Mouse (Mus musculus) forebrain, embryonic 14.5 days (tissue): Measurements from ENCODE around the gene Mcat. TPM values are rescaled to one million over a fixed set of nuclear protein-coding genes. Genes with fewer than 3 reads are reported as not detected.

Experiments used
- ATAC-seq: fragments of 200-750 bp; cut with Nextera tagmentation; 2 replicates; pipeline ENCODE4 v1.8.0; 2017; ENCODE audit warnings: mild to moderate bottlenecking, moderate library complexity
- DNase-seq: peaks from one replicate; pipeline ENCODE4 v3.0.0-alpha.2; 2015; ENCODE audit warnings: low spot score
- H3K27ac ChIP-seq: fragments of 300-500 bp; sonication (generic); 2 replicates; pipeline ENCODE4 v1.5.1; 2014; ENCODE audit warnings: low read depth, mild to moderate bottlenecking, control low read depth, low read length, moderate library complexity
- H3K27me3 ChIP-seq: fragments of 300-500 bp; sonication (generic); replicated peaks from 2 replicates; pipeline ENCODE4 v1.6.1; 2014; ENCODE audit warnings: low read length, control low read depth, mixed read lengths; ENCODE audit not compliant: control insufficient read depth, insufficient read depth
- H3K36me3 ChIP-seq: fragments of 300-500 bp; sonication (generic); 2 replicates; pipeline ENCODE4 v1.6.1; 2014; ENCODE audit warnings: low read length, control low read depth; ENCODE audit not compliant: control insufficient read depth, insufficient read depth
- H3K4me1 ChIP-seq: fragments of 300-500 bp; sonication (generic); 2 replicates; pipeline ENCODE4 v1.6.1; 2014; ENCODE audit warnings: antibody characterized with exemption, low read length, control low read depth; ENCODE audit not compliant: control insufficient read depth, insufficient read depth
- H3K4me2 ChIP-seq: fragments of 300-500 bp; sonication (generic); 2 replicates; pipeline ENCODE4 v1.6.1; 2014; ENCODE audit warnings: mild to moderate bottlenecking, control low read depth, low read length
- H3K4me3 ChIP-seq: fragments of 300-500 bp; sonication (generic); 2 replicates; pipeline ENCODE4 v1.5.1; 2014; ENCODE audit warnings: low read depth, low read length, control low read depth
- H3K9ac ChIP-seq: fragments of 300-500 bp; sonication (generic); 2 replicates; pipeline ENCODE4 v1.6.1; 2014; ENCODE audit warnings: mild to moderate bottlenecking, low read length, control low read depth, moderate library complexity
- H3K9me3 ChIP-seq: fragments of 300-500 bp; sonication (generic); replicated peaks from 2 replicates; pipeline ENCODE4 v1.6.1; 2016; ENCODE audit warnings: low read length, control low read depth, mixed read lengths; ENCODE audit not compliant: control insufficient read depth
- WGBS: fragments of 180-500 bp; shearing (Covaris S2); extraction: QIAGEN DNeasy Blood & Tissue Kit; methylation state at CpG from one replicate; pipeline ENCODE4 v1.1.7; 2014; 5-methylcytosine and 5-hydroxymethylcytosine counted together
- polyA plus RNA-seq: library from polyadenylated mRNA; unstranded; fragments of >200 nt; fragmentation: Nextera tagmentation; extraction: Ambion mirVana; gene quantifications from 2 replicates; pipeline ENCODE4 v1.2.1, GENCODE M21; 2014

The Mcat gene
- polyA plus RNA-seq, 1 experiment from 2014 or later, result 40.1 TPM

- Histone ChIP-seq H3K4me3 (no peak overlapping the region), H3K4me1 (no peaks in the 10 kb centered on the region), H3K27me3 (no peaks in the 10 kb centered on the region), H3K27ac (no peak overlapping the region), H3K9ac (no peak overlapping the region), H3K36me3 (peaks cover 93% of the 10 kb centered on the region), H3K4me2 (no peak overlapping the region), H3K9me3 (0 out of 2 replicates have a peak, but pooled peaks cover 2% of the 10 kb centered on the region)
- 73% methylated on average over 8 of the region's 8 CpGs for WGBS
- DNase-seq, result peak; percentile 17
- ATAC-seq, result no peak
Measured at GRCm38 (mm10) chr15:83583419-83584156, 20.0 kb upstream of the Mcat start.

- ATAC-seq, result no peak
- Histone ChIP-seq H3K9ac (no peak overlapping the region), H3K9me3 (0 out of 2 replicates have a peak, but pooled peaks cover 2% of the 10 kb centered on the region), H3K4me2 (no peak overlapping the region), H3K4me3 (no peak overlapping the region), H3K27me3 (no peaks in the 10 kb centered on the region), H3K4me1 (no peaks in the 10 kb centered on the region), H3K36me3 (peaks cover 91% of the 10 kb centered on the region), H3K27ac (no peak overlapping the region)
- 78% methylated on average over 4 of the region's 4 CpGs for WGBS
- DNase-seq, result no peak
Measured at GRCm38 (mm10) chr15:83582931-83583330, 19.3 kb upstream of the Mcat start.

GRCm38 (mm10) chr15:83576651-83577050, 13.1 kb upstream of the Mcat start:
- no peaks in the 10 kb centered on the region for H3K9me3 ChIP-seq
- H3K27me3 ChIP-seq, result no peaks in the 10 kb centered on the region
- WGBS, result 93% methylated on average over 9 of the region's 9 CpGs
- ATAC-seq (no peak), DNase-seq (no peak)
- no peaks in the 10 kb centered on the region for H3K4me1 ChIP-seq
- peaks cover 71% of the 10 kb centered on the region for H3K36me3 ChIP-seq
- H3K9ac ChIP-seq, result no peak overlapping the region
- no peak overlapping the region for H3K4me2 ChIP-seq
- no peak overlapping the region for H3K4me3 ChIP-seq
- H3K27ac ChIP-seq, result no peak overlapping the region

- Histone ChIP-seq H3K36me3 (peaks cover 60% of the 10 kb centered on the region), H3K27me3 (no peaks in the 10 kb centered on the region), H3K4me3 (no peak overlapping the region), H3K4me2 (no peak overlapping the region), H3K27ac (no peak overlapping the region), H3K9me3 (no peaks in the 10 kb centered on the region), H3K4me1 (no peaks in the 10 kb centered on the region), H3K9ac (no peak overlapping the region)
- no peak for DNase-seq
- WGBS, result 96% methylated on average over 8 of the region's 8 CpGs
- no peak for ATAC-seq
Measured at GRCm38 (mm10) chr15:83575543-83575942, 12.0 kb upstream of the Mcat start.

- Histone ChIP-seq H3K9me3 (no peaks in the 10 kb centered on the region), H3K9ac (no peak overlapping the region), H3K27me3 (no peaks in the 10 kb centered on the region), H3K4me3 (no peak overlapping the region), H3K4me2 (no peak overlapping the region), H3K36me3 (peaks cover 53% of the 10 kb centered on the region), H3K27ac (no peak overlapping the region), H3K4me1 (no peaks in the 10 kb centered on the region)
- 90% methylated on average over 6 of the region's 6 CpGs for WGBS
- no peak for DNase-seq
- ATAC-seq, result no peak
Measured at GRCm38 (mm10) chr15:83574731-83575351, 11.3 kb upstream of the Mcat start.

GRCm38 (mm10) chr15:83573606-83574005, 10.0 kb upstream of the Mcat start:
- Histone ChIP-seq H3K36me3 (peaks cover 41% of the 10 kb centered on the region), H3K27ac (no peak overlapping the region), H3K4me3 (no peak overlapping the region), H3K4me1 (no peaks in the 10 kb centered on the region), H3K4me2 (no peak overlapping the region), H3K27me3 (no peaks in the 10 kb centered on the region), H3K9me3 (no peaks in the 10 kb centered on the region), H3K9ac (no peak overlapping the region)
- 93% methylated on average over 12 of the region's 12 CpGs for WGBS
- DNase-seq (no peak), ATAC-seq (no peak)

- ATAC-seq (no peak), DNase-seq (no peak)
- no peak overlapping the region for H3K4me3 ChIP-seq
- H3K36me3 ChIP-seq, result peaks cover 28% of the 10 kb centered on the region
- no peaks in the 10 kb centered on the region for H3K4me1 ChIP-seq
- H3K9me3 ChIP-seq, result no peaks in the 10 kb centered on the region
- H3K27me3 ChIP-seq, result no peaks in the 10 kb centered on the region
- WGBS, result 91% methylated on average over 4 of the region's 4 CpGs
- H3K9ac ChIP-seq, result no peak overlapping the region
- H3K27ac ChIP-seq, result no peak overlapping the region
- H3K4me2 ChIP-seq, result no peak overlapping the region
Measured at GRCm38 (mm10) chr15:83572132-83572531, 8.5 kb upstream of the Mcat start.

GRCm38 (mm10) chr15:83571636-83572035, 8.0 kb upstream of the Mcat start:
- DNase-seq (no peak), ATAC-seq (no peak)
- WGBS, result 90% methylated on average over 5 of the region's 5 CpGs
- no peaks in the 10 kb centered on the region for H3K27me3 ChIP-seq
- no peak overlapping the region for H3K4me3 ChIP-seq
- no peak overlapping the region for H3K27ac ChIP-seq
- no peaks in the 10 kb centered on the region for H3K4me1 ChIP-seq
- H3K36me3 ChIP-seq, result peaks cover 23% of the 10 kb centered on the region
- H3K4me2 ChIP-seq, result no peak overlapping the region
- no peak overlapping the region for H3K9ac ChIP-seq
- no peaks in the 10 kb centered on the region for H3K9me3 ChIP-seq

GRCm38 (mm10) chr15:83570641-83571040, 7.1 kb upstream of the Mcat start:
- no peak overlapping the region for H3K9ac ChIP-seq
- WGBS, result 63% methylated on average over 2 of the region's 2 CpGs
- DNase-seq (no peak), ATAC-seq (no peak)
- H3K36me3 ChIP-seq, result peaks cover 13% of the 10 kb centered on the region
- no peaks in the 10 kb centered on the region for H3K27me3 ChIP-seq
- H3K9me3 ChIP-seq, result no peaks in the 10 kb centered on the region
- no peak overlapping the region for H3K4me3 ChIP-seq
- H3K4me2 ChIP-seq, result no peak overlapping the region
- no peak overlapping the region for H3K27ac ChIP-seq
- no peaks in the 10 kb centered on the region for H3K4me1 ChIP-seq
